Mouse (Mus musculus): ENCODE data around the gene Prdm1.

Gene Prdm1

DNA sequence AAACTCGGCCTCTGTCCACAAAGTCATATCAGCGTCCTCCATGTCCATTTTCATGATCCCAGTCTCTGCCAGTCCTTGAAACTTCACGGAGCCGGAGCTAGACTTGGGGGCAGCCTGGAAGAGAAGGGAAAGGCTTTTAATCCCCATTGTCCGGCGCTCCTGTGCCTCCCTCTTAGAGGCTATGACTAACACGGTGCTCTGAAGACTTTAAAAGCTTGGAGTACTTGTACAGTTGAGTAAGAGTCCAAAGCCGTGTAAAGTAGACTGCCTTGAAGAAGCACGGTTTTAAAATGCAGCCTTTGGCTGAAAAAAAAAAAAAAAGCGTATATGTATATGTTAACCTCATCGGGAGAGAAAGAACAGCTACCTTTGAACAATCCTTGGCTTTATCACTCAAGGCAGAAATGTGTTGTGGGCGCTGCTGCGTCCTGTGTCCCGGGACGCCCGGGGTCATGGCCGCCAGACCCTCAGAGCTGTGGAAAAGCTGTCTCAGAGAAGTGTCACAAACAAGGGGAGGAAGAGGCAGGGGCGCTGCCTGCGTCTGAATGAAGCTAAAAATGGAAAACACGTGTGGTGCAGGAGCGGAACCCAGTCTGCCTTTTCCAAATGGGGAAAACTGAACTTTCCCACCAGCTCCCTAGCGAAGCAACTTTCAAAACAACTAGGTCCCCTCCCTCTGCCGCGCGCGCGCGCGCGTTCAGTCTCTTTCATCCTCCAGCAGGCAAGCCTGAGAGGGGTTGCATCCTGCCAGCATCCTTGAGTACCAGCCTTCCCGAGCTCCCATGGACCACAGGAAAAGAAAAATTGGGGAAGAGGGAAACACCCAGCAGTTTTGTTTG, 71.3 kb downstream of the Prdm1 start:
- no peak for DNase-seq (ENCODE audit: low spot score in 2 of 2)

DNA sequence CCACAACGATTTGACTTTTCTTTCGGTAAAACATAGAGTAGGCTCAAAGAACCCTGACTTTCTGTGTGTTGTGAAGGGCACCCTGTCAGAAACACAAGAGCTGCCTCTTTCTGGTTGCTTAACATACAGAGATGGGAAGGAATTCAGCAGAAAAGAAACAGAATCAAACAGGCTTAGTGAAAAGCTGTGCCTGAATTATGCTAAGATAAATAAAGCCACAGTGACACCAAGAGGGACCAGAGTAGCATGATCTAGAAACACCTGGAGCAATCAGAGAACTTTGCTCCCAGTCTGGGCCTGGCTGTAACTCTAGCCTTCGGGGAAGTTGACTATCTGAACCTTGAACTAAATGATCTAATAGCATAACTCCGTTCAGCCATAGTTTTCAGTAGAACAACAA, 73.5 kb downstream of the Prdm1 start:
- DNase-seq (ENCODE audit: low spot score in 2 of 2): no peak

DNA sequence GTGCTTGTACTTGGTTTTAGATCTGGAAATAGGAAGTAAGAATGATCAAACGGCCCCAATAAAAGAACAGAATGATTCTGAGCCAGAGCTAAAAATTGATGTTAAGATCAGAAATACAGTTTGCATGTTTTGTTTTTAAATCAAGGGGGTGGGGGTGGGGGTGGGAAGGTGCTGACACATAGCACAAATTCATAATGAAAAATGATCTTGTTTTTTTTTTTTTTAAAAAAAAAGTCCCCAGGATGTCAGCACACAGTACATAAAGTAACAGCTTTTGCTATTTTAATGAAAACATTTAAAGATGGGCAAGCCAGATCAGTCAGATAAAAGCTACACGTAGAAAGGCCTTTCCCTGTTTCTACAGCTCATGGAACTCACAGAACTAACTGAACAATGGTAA, 74.2 kb downstream of the Prdm1 start:
- DNase-seq (ENCODE audit: low spot score in 2 of 2): no peak

DNA sequence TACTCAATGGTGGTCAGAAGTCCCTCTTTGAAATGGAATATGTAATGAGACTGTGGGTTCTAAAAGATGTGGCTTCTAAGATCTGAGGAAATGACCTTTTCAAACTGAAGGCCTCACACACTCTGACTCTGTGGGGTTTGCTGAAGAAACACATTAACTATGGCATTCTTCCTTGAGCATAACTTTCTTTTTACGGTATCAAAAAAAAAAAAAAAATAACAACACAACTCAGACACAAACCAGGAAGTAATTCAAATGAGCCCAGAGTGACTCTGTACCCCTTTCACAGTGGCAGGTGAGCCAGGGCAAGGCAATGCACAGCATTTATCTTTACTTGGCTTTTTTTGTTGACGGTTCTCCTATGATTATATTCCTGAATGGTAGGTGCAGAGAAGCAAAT, 77.5 kb downstream of the Prdm1 start:
- DNase-seq (ENCODE audit: low spot score in 2 of 2): no peak

DNA sequence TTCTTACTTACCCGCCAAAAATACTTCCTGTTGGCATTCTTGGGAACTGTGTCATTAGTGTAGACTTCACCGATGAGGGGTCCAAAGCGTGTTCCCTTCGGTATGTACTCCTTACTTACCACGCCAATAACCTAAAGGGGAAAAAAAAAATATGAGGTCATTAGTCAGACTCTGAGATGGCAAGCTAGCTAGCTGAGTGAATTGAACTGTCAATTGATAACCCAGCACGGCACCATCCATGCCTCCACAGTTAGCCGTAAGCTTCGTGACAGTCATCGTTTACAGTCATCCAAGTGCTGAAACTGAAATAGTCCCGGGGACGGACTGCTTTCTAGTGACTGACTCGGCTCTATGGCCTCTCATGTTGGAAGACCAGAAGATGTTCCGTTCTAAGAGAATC, 78.2 kb downstream of the Prdm1 start:
- no peak for DNase-seq (ENCODE audit: low spot score in 2 of 2)

DNA sequence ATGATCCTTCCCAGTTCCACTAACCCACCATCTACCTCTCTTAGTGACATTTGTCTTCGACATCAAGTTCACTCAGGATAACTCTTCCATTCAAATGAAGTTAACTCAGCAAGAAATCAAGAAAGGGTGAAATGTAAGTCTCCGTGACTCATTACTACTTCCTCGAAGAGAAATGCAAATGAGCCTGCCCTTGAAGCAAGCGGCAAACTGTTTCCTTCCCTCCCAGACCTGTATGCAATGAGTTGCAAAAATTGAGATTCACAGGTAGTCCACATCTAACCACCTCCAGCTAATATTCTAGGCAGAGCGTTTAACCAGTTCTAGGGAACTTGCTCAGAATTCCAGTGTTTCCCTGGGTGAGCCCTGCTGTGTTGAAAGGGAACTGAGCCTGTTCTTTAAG, 78.6 kb downstream of the Prdm1 start:
- no peak for DNase-seq (ENCODE audit: low spot score in 2 of 2)

DNA sequence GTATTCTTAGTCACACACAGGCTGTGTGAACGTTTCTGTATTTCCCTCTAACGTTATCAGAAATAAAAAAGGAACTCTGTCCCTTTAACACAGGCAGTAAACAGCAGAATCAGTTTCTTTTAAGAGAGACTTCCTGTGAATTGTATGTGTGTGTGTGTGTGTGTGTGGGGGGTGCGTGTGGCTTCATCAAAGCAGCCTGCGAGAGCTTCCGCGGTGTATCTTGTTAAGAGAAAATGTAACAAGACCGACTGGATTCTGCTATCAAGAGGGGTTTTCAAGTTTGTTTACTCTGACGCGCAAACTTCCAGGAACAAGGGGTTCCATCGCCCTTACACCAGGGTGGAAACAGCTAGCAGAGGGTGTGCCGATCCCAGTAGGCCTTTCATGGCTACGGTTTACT, 80.1 kb downstream of the Prdm1 start:
- DNase-seq (ENCODE audit: low spot score in 2 of 2): no peak

DNA sequence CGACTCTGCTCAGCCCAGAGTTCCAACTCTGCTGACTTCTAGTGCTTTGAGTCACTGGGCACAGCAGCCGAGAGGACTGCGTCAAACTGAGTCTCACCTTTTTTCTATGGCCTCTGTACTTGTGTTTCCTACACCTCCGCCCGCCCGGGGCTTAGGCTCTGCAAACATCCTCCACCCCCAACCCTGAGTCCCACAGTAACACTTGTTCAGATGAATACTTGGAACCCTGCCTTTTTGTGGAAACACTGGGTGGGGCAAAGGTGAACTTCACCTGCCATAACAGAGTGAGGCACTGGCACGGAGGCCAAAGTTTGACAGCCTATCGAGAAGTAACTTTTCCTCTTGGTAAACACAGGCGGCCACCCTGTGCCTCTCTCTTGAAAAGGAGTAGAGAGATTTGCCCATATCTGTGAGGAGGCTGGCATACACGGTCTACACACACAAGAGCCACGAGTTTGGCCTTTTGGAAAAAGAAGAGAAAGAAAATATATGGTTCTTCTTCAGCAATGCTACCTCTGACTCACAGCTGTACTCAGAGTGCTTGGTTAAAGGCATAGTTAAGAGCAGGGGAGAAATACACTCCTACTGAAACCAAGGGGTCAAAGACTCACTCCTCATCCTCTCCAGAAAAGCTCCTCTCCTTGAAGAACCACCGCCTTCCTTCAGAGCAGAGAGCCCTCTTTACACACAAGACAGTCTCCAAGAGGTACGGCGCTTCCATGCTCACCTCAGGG, 80.7 kb downstream of the Prdm1 start:
- no peak for DNase-seq (ENCODE audit: low spot score in 2 of 2)

DNA sequence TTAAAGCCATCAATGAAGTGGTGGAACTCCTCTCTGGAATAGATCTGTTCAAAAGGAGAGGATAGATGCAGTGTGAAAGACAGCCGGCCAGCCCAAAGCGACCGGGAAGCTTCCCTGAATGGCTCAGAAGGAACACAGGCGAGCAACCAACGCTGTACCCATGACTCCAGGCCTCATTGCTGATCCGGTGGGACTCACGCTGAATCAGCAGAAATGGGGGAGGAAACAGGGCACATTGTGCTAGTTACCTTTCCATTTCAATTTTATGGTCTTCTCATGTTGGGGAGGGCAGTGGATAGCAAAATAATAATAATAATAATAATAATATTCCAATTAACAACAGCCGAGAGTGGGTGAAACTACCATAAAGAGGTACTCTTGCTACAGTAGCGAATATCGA, 81.3 kb downstream of the Prdm1 start:
- DNase-seq (ENCODE audit: low spot score in 2 of 2): no peak

DNA sequence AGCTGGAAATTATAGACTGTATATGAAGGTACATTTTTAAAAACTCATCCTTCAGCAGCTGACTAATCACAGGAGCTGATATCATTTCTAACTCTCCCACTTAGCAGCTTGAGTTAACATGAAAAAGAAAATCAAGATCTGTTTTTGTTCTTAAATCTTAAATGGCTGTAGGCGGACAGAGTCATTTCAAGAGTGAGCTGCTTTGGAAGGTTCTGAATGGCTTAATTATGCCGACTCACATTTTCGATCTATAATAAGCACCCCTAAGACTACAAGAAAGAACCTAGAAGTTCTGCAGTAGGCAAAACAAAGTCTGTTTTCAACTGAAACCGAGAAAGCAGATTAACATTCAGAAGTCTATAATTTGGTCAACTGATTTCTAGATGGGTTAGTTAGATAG, 83.9 kb downstream of the Prdm1 start:
- no peak for DNase-seq (ENCODE audit: low spot score in 2 of 2)

DNA sequence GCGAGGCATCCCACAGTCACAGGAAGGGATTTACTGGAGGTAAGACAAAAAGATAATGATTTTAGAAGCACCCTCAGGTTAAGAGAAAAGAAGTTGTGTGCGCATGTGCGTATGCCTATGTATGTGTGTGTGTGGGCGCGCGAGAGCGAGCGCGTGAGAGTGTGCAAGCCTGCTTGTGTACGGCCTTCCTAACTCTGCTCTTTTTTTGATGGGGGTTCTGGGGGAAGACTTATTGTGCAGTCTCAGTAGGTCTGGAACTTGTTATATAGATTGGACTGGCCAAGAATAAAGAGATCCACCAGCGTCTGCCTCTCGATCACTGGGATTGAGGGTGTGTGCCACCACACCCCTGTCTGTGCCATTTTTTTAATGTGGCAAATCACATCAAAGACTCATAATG, 84.6 kb downstream of the Prdm1 start:
- no peak for DNase-seq (ENCODE audit: low spot score in 2 of 2)

DNA sequence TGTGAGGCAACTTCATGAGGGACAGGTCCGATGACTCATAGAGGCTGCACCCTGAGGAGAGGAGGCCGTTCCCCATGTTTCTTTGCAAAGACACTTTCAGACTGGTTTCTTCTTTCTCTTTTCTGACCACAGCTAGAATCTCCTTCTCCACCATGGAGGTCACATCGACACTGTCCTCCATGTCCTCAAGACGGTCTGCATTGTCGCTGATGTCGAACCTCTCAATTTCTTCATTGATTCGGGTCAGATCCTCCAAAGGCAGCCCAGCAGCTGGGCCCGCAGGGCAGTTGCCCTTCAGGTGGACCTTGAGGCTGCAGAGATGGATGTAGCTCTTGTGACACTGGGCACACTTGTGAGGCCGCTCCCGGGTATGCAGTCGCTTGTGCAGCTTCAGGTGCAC, 88.6 kb downstream of the Prdm1 start:
- no peak for DNase-seq (ENCODE audit: low spot score in 2 of 2)

DNA sequence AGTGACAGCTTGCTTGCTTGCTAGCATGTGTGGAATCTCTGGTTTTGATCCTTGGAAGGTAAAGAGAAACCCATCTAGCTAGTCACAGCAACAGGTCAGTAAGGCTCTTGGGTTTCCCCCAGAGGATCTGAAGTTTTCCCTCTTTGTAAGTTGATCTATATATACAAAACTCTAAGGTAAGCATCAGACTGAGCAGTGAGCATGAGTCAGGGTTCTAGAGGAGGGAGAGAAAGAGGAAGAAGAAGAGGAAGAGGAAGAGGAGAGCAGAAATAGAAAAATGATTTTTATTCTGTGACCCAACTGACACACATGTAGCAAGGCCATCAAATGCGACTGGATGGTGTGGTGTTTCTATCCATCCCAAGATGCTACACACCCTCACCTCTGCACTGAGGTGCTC, 90.7 kb downstream of the Prdm1 start:
- DNase-seq (ENCODE audit: low spot score in 2 of 2): no peak

DNA sequence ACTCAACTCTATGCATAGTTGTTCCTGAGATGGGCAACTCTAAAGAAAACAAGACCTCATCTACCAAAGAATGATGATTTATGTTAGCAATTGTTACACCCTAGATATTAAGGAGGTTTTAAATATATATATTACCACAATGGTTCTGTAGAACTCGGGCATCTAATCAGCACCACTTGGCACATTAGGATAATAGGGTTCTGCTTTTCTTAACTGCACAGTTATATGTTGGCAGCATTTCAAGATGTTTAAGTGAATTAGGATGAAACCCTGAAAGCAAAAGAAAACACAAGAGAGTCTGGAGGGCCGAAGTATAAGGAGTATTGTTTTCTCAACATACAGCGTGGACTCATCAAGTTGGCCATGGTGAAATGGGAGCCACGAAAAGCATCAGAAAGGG, 92.3 kb downstream of the Prdm1 start:
- DNase-seq (ENCODE audit: low spot score in 2 of 2): no peak

DNA sequence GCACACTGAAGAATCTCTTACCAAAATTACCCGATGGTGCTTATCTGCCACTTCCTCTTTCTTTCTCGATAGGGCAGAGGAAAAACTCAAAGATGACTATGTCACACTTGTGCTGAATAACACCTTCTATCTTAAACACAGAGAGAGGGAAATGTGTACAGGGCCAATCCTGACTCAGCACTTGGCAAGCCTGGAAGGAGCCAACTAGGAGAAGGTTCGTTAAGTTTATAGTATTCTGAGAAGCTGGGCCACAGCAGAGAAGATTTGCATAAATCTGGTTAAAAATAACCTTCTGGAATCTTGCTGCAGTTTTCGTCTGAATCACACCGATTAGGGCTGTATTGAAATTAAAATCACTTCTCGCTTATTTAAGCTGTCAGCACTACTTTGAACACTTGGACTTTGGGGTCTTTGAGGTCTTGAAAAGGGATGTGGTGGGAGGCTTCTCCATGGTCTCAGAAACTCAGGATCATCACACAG, 93.6 kb downstream of the Prdm1 start:
- DNase-seq (ENCODE audit: low spot score in 2 of 2): no peak

DNA sequence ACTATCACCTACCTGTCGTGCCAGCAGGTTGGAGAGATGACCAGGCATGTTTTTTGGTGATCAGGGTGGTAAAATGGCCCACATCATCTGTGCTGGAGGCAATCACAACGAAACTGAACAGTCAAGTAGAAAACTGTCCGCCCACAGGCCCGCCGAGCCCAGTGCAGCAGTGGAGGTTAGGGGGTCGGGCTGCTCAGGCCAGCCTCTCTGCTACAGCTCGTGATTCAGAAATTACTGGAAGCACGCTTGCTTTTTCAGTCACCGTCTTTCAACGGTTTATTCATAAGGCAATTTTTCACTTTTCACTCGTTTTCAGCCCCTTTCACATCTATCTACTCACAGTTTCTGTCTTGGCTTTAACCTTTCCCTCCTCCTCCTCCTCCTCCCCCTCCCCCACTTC, 96.1 kb downstream of the Prdm1 start:
- no peak for DNase-seq (ENCODE audit: low spot score in 2 of 2)

DNA sequence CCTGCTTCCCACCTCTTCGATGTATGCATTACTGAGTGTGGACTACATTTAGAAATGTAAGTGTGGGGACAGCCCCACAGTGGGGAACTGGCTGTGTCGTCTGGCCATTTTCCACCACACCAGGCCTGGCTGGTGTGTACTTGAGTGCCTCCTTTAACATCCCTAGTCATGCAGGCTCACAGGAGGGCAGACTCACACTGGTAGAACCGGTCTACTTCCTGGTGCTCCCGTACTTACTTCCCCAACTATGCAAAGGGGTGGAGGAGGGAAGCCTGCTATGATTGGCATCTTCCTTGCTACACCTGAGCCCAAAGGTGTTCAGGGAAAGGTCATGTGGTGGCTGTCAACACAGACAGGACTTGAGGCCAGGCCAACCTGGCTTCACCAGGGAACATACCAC, 96.6 kb downstream of the Prdm1 start:
- DNase-seq (ENCODE audit: low spot score in 2 of 2): no peak

DNA sequence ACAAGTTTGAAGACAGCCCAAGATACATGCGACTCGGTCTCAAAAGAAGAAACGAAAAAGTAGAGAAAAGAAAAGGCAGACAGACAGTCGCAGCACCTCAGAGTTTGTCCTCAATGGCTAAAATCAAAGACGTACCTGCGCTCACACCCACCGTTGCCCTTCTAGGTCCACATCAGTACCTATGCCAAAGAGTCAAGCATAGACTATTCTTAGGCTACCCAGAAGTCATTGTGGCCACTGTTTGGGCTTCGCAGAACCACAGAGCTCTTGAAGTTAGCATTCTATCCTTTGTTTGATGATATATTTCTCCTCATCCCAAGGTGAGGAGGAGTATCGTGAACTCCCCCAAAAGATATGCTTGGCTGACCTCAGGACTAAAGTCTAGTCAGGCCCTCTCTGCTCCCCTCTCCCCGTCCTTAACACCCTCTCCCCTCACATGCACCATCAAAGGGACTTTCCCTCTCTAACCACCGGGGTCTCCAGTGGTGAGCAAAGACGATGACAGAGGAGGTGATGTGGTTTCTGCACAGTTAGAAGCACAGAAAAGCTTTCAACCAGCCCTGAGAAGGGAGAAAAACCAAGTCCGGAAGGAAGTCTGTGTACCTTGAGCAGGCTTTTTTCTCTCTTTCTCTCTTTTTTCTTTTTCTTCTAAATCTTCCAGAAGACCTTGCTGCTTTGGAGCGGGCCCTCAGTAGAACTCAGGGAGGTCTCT, 99.0 kb downstream of the Prdm1 start:
- DNase-seq (ENCODE audit: low spot score in 2 of 2): no peak

DNA sequence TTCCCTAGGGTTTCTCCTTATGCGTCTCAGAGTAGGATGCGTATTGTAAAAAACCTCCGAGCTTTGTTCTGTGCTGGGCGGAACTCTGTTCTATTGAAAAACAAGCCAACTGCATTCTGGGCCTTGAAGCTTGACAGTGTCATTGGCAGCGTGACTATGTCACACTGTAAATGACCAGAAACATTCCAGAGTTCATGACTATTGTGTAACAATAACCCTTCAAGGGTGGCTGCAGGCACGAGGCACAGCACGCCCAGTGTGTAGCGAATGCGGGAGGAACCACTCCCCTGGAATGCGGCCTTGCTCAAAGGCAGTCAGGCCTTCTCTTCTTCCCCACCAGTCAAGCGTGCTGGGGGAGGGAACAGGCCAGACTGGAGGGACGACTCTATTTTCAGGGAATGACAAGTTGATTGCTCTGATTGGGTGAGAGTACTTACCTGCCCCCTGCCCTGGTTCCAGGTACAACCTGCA, 100.4 kb downstream of the Prdm1 start:
- no peak for DNase-seq (ENCODE audit: low spot score in 2 of 2)

DNA sequence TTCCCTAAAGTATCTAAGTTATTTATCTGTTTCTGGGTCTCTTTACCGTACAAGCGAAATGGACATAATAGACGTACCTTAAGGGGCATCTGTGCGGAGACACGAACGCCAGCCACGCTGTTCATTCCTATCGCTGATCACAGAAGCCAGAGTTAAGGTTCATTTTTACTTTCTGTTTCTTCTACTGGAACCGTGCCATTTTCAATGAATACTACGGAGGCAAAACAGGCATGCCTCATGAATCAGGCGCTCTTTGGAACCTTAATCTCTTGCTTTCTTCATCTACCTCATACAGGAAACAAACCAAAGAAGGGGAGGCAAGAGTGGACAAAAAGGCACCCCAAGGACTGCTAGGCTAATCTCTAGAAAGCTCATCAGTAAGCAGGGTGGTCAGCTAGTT, 100.9 kb downstream of the Prdm1 start:
- no peak for DNase-seq (ENCODE audit: low spot score in 2 of 2)

DNA sequence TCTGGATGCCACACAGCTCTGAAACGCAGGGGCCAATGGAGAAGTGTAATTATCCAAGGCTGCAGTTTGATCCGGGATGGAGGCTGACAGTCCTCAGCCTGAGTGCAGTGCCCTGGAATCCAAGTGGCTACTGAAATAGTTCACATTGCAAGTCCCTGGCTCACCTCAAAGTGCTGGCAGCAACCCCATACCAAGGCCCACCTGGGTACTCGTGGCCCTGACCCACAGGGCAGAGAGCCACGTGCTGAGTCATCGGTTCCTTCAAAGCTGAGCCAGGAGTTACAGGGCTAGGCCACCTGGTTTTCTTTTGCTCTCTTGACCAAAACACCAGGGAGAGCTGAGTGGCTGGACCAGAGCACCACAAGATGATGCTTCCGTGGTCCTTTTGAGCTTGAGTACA, 103.3 kb downstream of the Prdm1 start:
- DNase-seq (ENCODE audit: low spot score in 2 of 2): no peak

DNA sequence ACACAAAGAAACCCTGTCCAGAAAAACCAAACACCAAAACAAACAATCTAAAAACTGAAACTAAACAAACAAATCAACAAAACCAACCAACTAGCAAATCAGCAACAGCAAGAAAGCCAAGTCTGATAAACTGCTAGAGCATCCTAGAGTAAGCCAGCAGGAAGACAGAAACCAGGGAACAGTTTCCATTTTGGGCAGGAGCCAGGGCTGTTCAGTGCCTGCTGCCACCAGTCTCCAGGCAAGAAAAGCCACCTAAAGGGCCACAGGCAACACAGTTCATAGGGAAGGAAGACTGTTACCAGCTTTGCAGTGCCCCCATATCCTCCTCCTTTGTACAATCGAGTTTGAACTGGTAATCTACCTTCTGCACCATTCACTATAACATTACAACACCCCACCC, 106.4 kb downstream of the Prdm1 start:
- no peak for DNase-seq (ENCODE audit: low spot score in 2 of 2)

DNA sequence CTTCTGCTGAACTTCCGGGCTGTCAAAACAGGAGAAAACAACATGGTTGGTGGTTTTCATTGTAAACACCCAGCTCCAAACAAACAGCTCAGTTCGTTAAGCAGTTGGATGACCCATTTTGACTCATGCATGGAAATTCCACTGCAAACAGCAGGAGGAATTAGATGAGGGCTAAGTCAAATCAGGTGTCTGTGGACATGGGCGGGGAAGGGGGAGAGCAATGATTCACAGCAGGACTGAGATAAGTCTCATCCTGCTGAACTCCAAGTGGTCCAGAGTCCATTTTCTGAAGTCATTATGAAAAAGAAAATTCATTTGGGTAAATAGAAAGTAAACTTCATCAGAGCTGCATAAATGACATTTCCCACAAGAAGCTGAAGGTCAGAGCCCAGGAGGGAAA, 108.1 kb downstream of the Prdm1 start:
- DNase-seq (ENCODE audit: low spot score in 2 of 2): no peak

Measured in spleen, postnatal 14 days (tissue).